Mouse (Mus musculus) CH12.LX (cell line): Measurements from ENCODE around the gene Cacnb2. TPM values are rescaled to one million over a fixed set of nuclear protein-coding genes. Genes with fewer than 3 reads are reported as not detected.

Experiments used
- DNase-seq: peaks from one replicate; pipeline ENCODE4 v3.0.0-alpha.2; 2013; ENCODE audit errors: extremely low read depth
- H3K27ac ChIP-seq: 2 replicates; pipeline ENCODE4 v1.5.1; 2012; ENCODE audit warnings: low read depth, mild to moderate bottlenecking, control low read depth, moderate library complexity; ENCODE audit not compliant: insufficient read depth
- H3K27me3 ChIP-seq: replicated peaks from 2 replicates; pipeline ENCODE3; 2012; ENCODE audit warnings: inconsistent platforms
- H3K36me3 ChIP-seq, 2 experiments: replicated peaks in 1 of 2; 2 replicates each; pipeline versions ENCODE3 to v1.6.1; 2012; ENCODE audit warnings: inconsistent platforms in 1 of 2, low read length in 1 of 2, mild to moderate bottlenecking in 1 of 2, mixed read lengths in 1 of 2, moderate library complexity in 1 of 2; ENCODE audit not compliant: control insufficient read depth in 1 of 2, insufficient read depth in 1 of 2
- H3K4me1 ChIP-seq, 2 experiments: 2 replicates each; pipeline ENCODE4 v1.6.1; 2012; ENCODE audit warnings: inconsistent platforms in 1 of 2, moderate library complexity in 1 of 2; ENCODE audit not compliant: insufficient read depth in 2 of 2, control insufficient read depth in 1 of 2
- H3K4me2 ChIP-seq: 2 replicates; pipeline ENCODE4 v1.6.1; 2012; ENCODE audit warnings: low read depth, mild to moderate bottlenecking, control low read depth; ENCODE audit not compliant: poor library complexity, insufficient read depth, severe bottlenecking
- H3K4me3 ChIP-seq, 3 experiments: fragments of 150-350 bp in 1 of 3; sonication (generic) in 1 of 3; replicated peaks in 1 of 3; 2 replicates each; pipeline versions ENCODE3 to v1.5.1; 2011 to 2012; ENCODE audit warnings: low read depth in 2 of 3, low read length in 2 of 3, mild to moderate bottlenecking in 2 of 3, moderate library complexity in 2 of 3, control low read depth in 1 of 3, improper control_type of control experiment in 1 of 3, inconsistent platforms in 1 of 3, mixed read lengths in 1 of 3; ENCODE audit not compliant: poor library complexity in 1 of 3
- H3K79me2 ChIP-seq: replicated peaks from 2 replicates; pipeline ENCODE4 v1.6.1; 2012; ENCODE audit warnings: mild to moderate bottlenecking, moderate library complexity; ENCODE audit not compliant: control insufficient read depth, poor library complexity, insufficient read depth, severe bottlenecking; ENCODE audit errors: extremely low read depth
- H3K9ac ChIP-seq: 2 replicates; pipeline ENCODE4 v1.6.1; 2012; ENCODE audit warnings: low read depth, mild to moderate bottlenecking, control low read depth, moderate library complexity; ENCODE audit not compliant: insufficient read depth
- H3K9me3 ChIP-seq: replicated peaks from 2 replicates; pipeline ENCODE3; 2012; ENCODE audit warnings: low read length, inconsistent platforms, mixed read lengths
- CHD2 ChIP-seq: IDR thresholded peaks from 2 replicates; pipeline ENCODE4 v1.6.1; 2011; ENCODE audit warnings: low read length, improper control_type of control experiment
- E2F4 ChIP-seq: IDR thresholded peaks from 2 replicates; pipeline ENCODE4 v1.6.1; 2011; ENCODE audit warnings: low read depth, low read length, improper control_type of control experiment; ENCODE audit not compliant: insufficient replicate concordance
- ELF1 ChIP-seq: IDR thresholded peaks from 2 replicates; pipeline ENCODE4 v1.6.1; 2014; ENCODE audit warnings: low read depth, mild to moderate bottlenecking, inconsistent platforms, low read length, improper control_type of control experiment
- EP300 ChIP-seq: IDR thresholded peaks from 2 replicates; pipeline ENCODE4 v1.6.1; 2011; ENCODE audit warnings: low read length, improper control_type of control experiment
- ETS1 ChIP-seq: conservative IDR thresholded peaks from 2 replicates; pipeline ENCODE4 v1.6.1; 2012; ENCODE audit warnings: low read depth, mild to moderate bottlenecking, inconsistent platforms, low read length, improper control_type of control experiment, moderate library complexity
- JUN ChIP-seq: IDR thresholded peaks from 2 replicates; pipeline ENCODE4 v1.6.1; 2011; ENCODE audit warnings: low read depth, mild to moderate bottlenecking, low read length, improper control_type of control experiment, moderate library complexity; ENCODE audit not compliant: insufficient read depth
- JUND ChIP-seq: conservative IDR thresholded peaks from 2 replicates; pipeline ENCODE4 v1.6.1; 2011; ENCODE audit warnings: low read depth, low read length, improper control_type of control experiment
- MAX ChIP-seq: IDR thresholded peaks from 2 replicates; pipeline ENCODE4 v1.6.1; 2011; ENCODE audit warnings: low read length, improper control_type of control experiment
- MAZ ChIP-seq: IDR thresholded peaks from 2 replicates; pipeline ENCODE4 v1.6.1; 2012; ENCODE audit warnings: low read depth, mild to moderate bottlenecking, inconsistent platforms, low read length, improper control_type of control experiment, moderate library complexity
- MEF2A ChIP-seq: IDR thresholded peaks from 2 replicates; pipeline ENCODE4 v1.6.1; 2014; ENCODE audit warnings: low read depth, mild to moderate bottlenecking, inconsistent platforms, low read length, improper control_type of control experiment, borderline replicate concordance
- MYC ChIP-seq: IDR thresholded peaks from 2 replicates; pipeline ENCODE4 v1.6.1; 2011; ENCODE audit warnings: low read depth, mild to moderate bottlenecking, improper control_type of control experiment, low read length
- NRF1 ChIP-seq: IDR thresholded peaks from 2 replicates; pipeline ENCODE4 v1.6.1; 2014; ENCODE audit warnings: low read depth, mild to moderate bottlenecking, inconsistent platforms, low read length, improper control_type of control experiment, moderate library complexity
- POLR2A ChIP-seq: IDR thresholded peaks from 2 replicates; pipeline ENCODE4 v1.6.1; 2011; ENCODE audit warnings: low read depth, mild to moderate bottlenecking, improper control_type of control experiment, low read length
- RAD21 ChIP-seq: IDR thresholded peaks from 2 replicates; pipeline ENCODE4 v1.6.1; 2011; ENCODE audit warnings: low read depth, mild to moderate bottlenecking, low read length, improper control_type of control experiment, moderate library complexity
- RCOR1 ChIP-seq: conservative IDR thresholded peaks from 2 replicates; pipeline ENCODE4 v1.6.1; 2012; ENCODE audit warnings: low read depth, mild to moderate bottlenecking, inconsistent platforms, low read length, improper control_type of control experiment
- SMC3 ChIP-seq: IDR thresholded peaks from 2 replicates; pipeline ENCODE4 v1.6.1; 2011; ENCODE audit warnings: low read depth, low read length, improper control_type of control experiment
- TCF12 ChIP-seq: IDR thresholded peaks from 2 replicates; pipeline ENCODE4 v1.6.1; 2014; ENCODE audit warnings: low read depth, mild to moderate bottlenecking, inconsistent platforms, low read length, improper control_type of control experiment
- UBTF ChIP-seq: IDR thresholded peaks from 2 replicates; pipeline ENCODE4 v1.6.1; 2012; ENCODE audit warnings: low read depth, mild to moderate bottlenecking, inconsistent platforms, low read length, improper control_type of control experiment, moderate library complexity
- USF1 ChIP-seq: IDR thresholded peaks from 2 replicates; pipeline ENCODE4 v1.6.1; 2014; ENCODE audit warnings: low read depth, mild to moderate bottlenecking, inconsistent platforms, low read length, improper control_type of control experiment
- USF2 ChIP-seq: conservative IDR thresholded peaks from 2 replicates; pipeline ENCODE4 v1.6.1; 2011; ENCODE audit warnings: low read depth, low read length, improper control_type of control experiment
- ZC3H11A ChIP-seq: IDR thresholded peaks from 2 replicates; pipeline ENCODE4 v1.6.1; 2012; ENCODE audit warnings: low read depth, mild to moderate bottlenecking, inconsistent platforms, low read length, improper control_type of control experiment
- ZNF384 ChIP-seq: IDR thresholded peaks from 2 replicates; pipeline ENCODE4 v1.6.1; 2012; ENCODE audit warnings: low read depth, low read length, improper control_type of control experiment, inconsistent platforms
- dilution Hi-C: fragments of 300-500 bp; cut with MboI; formaldehyde crosslinking; loops from 2 replicates; pipeline ENCODE4 v1.14.3; 2020; ENCODE audit warnings: low sequenced_read_pairs; ENCODE audit not compliant: extremely low pct_unique_long_range_greater_than_20kb, extremely low pct_ligation_motif_present
- in situ Hi-C: fragments of 300-500 bp; cut with MboI; formaldehyde crosslinking; loops from 3 replicates; pipeline ENCODE4 v1.14.3; 2019; ENCODE audit warnings: low sequenced_read_pairs, low pct_ligation_motif_present, low pct_unique_long_range_greater_than_20kb, mixed read lengths
- polyA plus RNA-seq: library from polyadenylated mRNA; unstranded; fragments of >175 nt; gene quantifications from 2 replicates; pipeline ENCODE4 v1.2.1, GENCODE M21; 2012; ENCODE audit warnings: low read depth; ENCODE audit not compliant: insufficient read length
- total RNA-seq, 2 experiments: library from RNA; depleted of rRNA; stranded (reverse); fragments of 300-350 nt in 1 of 2; fragments of >200 nt in 1 of 2; gene quantifications; 2 replicates each; pipeline ENCODE4 v1.2.3; 2012 to 2014

The Cacnb2 gene
- total and polyA plus RNA-seq, 3 experiments = 0.42 to 2.8 (median 0.93) TPM

DNA sequence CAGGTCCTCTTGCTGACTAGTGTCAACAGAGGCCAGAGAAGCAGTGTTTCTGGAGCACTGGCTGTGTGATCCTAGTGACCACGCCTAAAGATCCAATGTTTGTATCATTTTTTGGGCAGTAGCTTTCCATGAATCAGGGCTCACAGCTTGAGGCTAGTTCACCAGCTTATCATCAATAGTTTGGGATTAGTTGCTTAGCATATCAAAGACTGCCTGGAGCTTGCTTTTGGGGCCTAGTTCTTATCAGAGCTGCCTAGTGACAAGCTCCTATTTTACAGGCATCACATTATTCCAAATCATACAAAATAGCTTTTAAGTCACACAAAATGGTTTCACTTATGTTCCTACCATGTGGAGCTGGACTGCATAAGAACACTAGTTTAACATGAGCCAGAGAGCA, 113.8 kb downstream of the Cacnb2 start:
- dilution Hi-C loops = no loop called here
- Histone ChIP-seq H3K27ac (no peak overlapping the region), H3K9ac (no peak overlapping the region), H3K36me3 (no peaks in the 10 kb centered on the region), H3K4me3 (no peak overlapping the region), H3K79me2 (no peaks in the 10 kb centered on the region), H3K9me3 (no peaks in the 10 kb centered on the region), H3K27me3 (no peaks in the 10 kb centered on the region), H3K4me2 (no peak overlapping the region), H3K4me1 (0 out of 4 replicates have a peak, but pooled peaks cover 0 to under 1% of the 10 kb centered on the region in 2 experiments)
- in situ Hi-C loops = loop anchor here (25.0 kb wide), 1 partner anchor 679 kb away; no protein-coding TSS in a partner anchor
- DNase-seq = no peak
- TF ChIP-seq SMC3 (no peak), RCOR1 (no peak), CHD2 (no peak)

DNA sequence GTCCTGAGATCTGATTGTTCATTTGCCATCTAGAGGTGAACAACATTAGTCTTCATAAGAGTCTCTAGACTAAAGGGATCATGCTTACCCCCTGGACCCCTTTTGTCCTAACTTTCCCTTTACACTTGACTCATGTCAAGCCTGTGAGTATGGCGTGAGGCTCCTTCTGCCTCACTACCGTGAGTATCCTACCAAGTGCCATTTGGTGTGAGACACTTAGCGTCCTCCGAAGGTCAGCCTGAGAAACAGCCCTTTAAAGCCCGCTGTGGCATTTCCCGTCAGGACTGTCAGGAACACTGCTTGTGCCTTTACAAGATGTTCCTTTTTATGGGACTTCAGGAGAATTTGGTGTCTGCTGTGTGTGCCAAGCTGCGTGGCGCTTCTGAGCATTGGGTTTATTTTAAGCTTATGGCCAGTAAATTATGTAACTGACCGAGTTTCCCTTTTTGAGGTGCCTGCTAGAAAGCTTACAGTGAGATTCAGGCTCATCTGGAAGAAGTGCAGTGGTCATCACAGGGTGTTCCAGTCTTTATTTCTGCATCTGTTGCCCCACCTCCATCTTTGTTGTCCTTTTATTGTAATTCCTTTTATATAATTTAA, 116.3 kb downstream of the Cacnb2 start:
- no peaks in the 10 kb centered on the region for H3K27me3 ChIP-seq
- dilution Hi-C loops (no loop called here), in situ Hi-C loops (loop anchor here (25.0 kb wide), 1 partner anchor 682 kb away; no protein-coding TSS in a partner anchor)
- H3K4me3 ChIP-seq = no peak overlapping the region
- H3K9ac ChIP-seq = no peak overlapping the region
- H3K79me2 ChIP-seq = no peaks in the 10 kb centered on the region
- TF ChIP-seq MEF2A = no peak
- no peak for TF ChIP-seq ZC3H11A
- TF ChIP-seq JUN = no peak
- no peak for TF ChIP-seq CHD2
- no peak for TF ChIP-seq POLR2A
- no peak for TF ChIP-seq MAX
- TF ChIP-seq NRF1 = no peak
- no peak overlapping the region for H3K4me2 ChIP-seq
- H3K9me3 ChIP-seq = no peaks in the 10 kb centered on the region
- no peak for DNase-seq
- no peaks in the 10 kb centered on the region for H3K36me3 ChIP-seq
- no peaks in the 10 kb centered on the region for H3K4me1 ChIP-seq
- H3K27ac ChIP-seq = no peak overlapping the region

DNA sequence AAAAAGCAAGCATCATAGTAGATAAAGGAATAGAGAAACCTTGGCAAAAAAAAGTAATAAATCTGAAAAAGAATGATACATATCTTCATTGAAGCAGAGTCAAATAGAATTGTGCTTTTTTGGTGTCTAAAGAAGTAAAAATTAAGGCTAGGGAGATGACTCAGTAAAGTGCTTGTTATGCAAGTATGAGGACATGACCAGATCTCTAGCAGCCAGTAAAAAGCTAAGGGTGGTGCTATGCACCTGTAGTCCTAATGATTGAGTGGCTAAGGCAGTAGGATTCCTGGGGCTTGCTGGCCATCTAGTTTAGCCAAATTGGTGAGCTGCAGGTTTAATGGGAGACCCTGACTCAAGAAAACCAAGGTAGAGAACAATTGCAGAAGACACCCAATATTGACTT, 122.5 kb downstream of the Cacnb2 start:
- TF ChIP-seq ZNF384 (no peak), JUN (no peak), E2F4 (no peak), USF2 (no peak), TCF12 (no peak), UBTF (no peak), POLR2A (no peak), SMC3 (no peak), MEF2A (no peak), MAX (no peak), ETS1 (no peak), MYC (no peak), JUND (no peak), EP300 (no peak), RAD21 (no peak), ELF1 (no peak), MAZ (no peak), USF1 (no peak), RCOR1 (no peak)
- in situ Hi-C loops = no loop called here
- Histone ChIP-seq H3K36me3 (no peaks in the 10 kb centered on the region), H3K9ac (no peak overlapping the region), H3K9me3 (no peaks in the 10 kb centered on the region), H3K79me2 (no peaks in the 10 kb centered on the region), H3K4me3 (no peak overlapping the region), H3K4me1 (no peaks in the 10 kb centered on the region), H3K27ac (no peak overlapping the region), H3K4me2 (no peak overlapping the region), H3K27me3 (no peaks in the 10 kb centered on the region)
- no peak for DNase-seq
- dilution Hi-C loops = no loop called here
